Mouse (Mus musculus) brain, embryonic 18.5 days (tissue): ENCODE data around the gene Il1rn.

Source experiments
- DNase-seq: peaks from one replicate; pipeline ENCODE4 v3.0.0-alpha.2; 2012; ENCODE audit warnings: low read depth, low spot score

Gene Il1rn

DNA sequence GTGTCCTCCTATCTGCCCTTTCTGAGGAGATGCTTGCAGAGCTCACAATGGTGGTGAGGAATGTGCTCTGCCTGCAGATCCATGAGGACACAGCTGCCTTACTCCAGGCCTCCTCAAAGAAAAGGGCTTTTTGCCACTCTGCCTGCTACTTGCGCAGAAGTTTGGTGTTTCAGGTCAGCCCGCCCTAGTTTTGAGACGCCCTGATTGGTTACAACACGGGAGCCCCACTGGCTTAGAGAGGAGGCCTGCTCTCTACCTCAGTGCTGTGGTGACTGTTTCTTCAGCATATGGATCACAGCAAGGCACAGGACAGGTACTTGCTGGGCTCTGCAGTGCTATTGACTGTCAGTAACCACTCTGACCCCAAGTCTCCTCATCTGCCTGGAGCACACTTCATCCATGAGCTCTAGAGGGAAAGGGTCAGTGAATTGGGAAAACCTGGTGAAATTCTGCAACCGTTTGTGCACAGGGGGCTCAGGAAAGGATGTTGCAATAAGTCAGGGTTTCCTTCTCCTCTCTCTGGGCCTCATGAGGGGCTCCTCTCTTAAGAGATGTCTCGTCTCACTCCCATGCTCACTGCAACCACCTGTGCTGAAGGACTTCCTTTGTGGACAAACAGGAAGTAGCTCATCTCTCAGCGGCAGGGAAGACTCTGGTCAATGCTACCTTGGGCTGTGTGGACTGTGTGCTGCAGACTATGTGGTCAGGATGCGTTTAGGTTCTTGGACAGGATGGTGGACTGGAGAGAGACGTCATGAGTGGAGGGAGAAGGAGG is 46.0 kb downstream of the Il1rn start:
- DNase-seq: no peak

DNA sequence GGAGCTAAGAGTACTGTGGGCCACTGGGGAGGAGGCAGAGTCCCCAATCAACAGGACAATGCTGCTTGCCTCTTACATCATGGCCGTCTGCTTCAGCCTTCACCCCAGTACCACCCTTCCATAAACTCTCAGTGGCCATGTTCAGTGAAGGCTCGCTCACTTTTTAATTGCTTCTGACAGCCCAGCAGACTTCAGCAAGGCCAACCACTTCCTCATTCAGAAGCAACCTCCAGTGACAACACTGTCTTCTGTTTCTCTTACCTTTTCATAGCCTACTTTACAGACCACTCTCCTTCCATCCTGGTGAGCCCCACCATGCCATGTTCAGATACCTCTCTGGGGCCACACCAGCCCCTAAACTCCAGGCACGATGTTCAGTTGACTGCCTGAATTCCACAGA is 47.0 kb downstream of the Il1rn start:
- DNase-seq: no peak

DNA sequence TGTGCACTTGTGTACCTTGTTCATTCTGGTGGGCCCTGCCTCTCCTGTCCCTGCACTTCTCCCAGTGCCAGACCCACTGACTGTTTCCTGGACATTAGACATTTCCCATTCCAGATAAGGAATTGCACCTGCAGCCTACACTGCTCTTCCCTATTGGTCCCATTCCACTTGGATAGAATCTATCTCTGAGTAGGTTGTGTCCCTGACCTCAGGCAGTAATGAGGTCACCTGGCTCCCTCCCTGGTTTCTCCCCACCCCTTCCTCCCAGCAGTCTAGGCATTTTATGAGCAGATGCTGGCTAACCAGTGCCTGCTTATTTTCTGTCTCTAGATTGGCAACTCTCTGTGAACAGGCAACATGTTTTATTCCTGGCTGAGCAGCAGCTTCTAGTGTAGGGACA is 47.7 kb downstream of the Il1rn start:
- no peak for DNase-seq

DNA sequence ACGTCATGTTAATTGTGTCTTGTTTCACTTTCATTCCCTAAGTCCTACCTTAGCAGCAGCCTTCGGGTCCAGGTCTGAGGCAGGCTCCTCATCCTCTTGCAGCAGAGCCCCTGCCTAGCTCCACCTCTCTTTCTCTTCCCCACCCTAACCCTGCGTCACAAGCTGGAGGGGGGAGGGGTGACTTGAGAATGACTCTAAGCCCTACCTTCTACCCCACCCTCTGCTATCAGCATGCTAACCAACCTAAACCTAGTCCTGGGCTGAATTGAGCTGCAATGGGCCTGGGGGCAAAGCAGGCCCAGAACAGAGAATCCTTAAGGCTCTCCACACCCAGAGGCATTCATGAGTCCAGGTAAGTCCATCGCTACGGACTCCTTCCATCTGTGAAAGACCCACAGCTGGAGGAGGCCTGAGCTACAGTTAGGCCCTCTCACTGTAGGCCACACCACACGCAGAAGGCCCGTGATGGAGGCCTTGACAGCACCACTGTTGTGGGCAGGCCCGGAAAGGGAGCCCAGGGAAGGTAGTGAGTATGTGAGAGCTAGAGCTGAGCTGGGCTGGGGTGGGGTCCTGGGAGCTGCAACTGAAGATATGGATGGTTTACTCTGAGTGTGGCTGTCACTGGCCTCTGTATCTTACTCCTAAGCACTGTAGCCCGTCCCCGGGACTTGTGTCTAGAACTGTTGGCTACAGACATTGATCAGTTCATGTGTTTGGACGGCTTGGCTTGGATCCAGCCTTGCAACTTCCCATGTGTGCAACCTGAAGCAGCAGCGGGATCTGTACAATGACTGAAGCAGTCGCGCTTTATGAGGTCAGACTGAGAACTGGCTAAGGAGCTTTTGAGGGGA is 48.7 kb downstream of the Il1rn start:
- no peak for DNase-seq

DNA sequence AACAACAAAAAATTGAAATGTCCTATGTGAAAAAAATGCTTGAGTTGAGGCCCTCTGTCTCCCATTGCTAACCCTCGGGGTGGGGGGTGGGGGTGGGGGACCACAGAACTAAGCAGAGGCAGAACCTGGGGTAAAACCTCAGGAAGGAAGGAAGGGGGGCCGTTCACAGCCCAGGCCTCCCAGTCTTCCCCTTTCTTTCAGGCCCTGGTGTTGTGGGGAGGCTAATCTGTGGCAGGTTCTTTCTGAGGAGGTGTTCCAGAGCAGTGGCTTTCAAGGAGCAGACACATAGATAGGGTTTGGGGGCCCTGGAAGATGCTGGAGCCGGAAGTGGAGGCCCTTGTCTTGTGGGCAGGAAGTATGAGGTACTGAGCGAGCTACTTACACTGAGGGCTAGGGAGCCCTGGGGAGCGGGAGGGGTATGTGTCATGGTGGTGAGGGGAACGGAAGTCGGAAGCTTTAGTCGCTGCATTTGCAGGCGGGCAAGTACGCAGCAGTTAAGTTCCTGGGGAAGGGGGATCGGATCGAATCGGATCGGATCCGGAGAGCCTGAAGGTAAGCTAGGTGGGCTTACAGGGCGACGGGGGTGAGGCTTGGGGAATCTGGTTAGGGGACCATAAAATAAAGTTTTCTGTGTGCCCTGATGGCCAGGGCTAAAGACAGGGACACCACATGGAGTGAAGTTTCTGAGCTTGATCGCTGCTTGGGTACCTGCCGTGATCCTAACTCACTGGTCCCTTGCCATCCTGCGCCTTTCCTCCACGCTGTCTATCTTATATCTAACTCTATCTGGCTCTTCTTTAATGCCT is 49.7 kb downstream of the Il1rn start:
- no peak for DNase-seq

DNA sequence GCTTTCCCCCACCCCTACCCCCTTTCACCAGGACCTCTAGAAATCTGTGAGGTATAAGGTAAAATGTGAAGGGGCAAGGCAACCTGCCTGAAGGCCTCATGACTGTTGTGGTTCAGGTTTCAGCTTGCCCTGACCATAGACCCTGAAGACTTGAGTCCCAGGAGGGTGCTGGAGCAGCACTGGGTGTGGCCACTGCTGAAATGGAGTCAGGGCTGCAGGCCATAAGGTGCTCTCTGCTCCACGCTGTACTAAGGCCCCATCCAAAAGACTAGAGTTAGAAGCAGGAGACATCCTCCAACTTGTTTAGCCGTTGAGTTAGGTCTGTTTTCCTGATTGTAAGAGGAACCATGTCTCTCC is 50.3 kb downstream of the Il1rn start:
- DNase-seq: no peak

DNA sequence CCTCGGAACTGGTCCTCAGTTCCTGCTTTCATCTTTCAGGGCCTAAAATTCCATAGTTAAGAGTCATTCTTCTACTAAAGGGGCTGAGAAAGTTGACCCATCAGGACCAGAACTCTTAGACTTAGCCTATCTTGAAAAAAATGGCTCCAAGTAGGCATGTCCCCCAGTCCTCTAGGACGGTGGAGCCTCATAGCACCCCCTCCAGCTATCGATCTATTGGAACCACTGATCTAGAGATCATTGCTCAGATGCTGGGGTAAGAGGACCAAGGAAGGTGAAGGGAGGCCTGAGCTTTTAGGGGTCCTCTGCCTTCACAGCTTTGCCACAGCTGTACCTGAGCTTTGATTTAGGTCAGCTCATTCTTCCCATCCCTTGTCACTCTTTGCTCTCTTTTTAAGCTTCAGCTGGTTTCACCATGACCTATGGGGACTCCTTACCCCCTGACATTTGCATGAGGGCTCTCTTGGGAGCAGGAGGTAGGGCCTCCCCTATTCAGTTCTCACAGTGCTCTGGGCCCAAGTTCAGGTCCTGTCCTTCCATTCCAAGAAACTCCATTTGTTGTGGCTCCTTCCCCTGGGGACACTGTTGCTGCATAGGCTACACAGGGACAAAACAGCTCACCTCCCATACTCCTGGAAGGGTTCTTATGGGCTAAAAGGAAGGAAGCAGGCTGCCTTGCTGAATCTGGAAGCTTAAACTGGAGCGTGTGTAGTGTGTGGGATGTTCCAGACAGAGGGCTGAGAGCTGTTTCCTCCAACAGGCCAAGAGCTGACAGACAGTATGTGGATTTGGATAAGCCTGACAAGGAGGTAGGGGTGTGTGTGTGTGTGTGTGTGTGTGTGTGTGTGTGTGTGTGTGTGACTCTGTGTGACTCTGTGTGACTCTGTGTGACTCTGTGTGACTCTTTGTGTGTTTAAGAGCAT is 51.0 kb downstream of the Il1rn start:
- DNase-seq: no peak

DNA sequence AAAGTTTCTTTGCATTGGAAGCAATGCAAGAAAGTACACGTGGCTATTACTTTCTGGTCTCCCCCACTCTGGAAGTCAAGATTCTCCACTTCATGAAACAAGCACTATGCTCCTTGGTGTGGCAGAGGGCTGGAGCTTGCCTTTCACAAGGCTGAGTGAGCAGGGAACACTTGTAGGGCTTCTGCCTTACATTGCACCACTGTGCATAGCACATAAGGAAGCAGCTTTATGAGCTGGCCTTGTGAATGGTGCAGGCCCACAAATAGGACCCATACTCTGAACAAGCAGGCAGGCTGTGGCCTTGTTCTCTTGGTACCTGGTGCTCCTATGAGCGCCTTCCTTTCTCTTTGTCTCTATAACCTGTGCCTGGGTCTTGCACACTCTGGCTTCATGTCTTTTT is 56.6 kb downstream of the Il1rn start:
- DNase-seq: no peak

DNA sequence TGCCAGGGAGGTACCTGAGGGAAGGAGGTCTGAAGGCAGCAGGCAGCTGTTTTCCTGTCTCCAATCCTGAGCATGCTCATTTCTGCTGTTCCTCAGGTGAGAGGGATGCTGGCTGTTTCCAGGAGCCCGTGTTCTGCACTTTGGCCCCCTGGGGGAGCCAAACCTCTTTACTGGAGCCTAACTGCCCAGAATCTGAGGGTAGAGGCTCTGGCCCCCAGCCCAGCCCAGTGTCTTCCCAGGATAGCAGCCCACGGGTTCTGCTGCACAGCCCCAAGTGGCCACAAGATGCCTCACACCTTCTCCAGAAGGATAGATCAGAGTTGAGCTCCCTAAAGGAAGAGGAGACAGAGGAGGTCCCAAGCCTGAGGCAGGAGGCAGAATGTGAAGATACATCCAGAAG is 60.5 kb downstream of the Il1rn start:
- DNase-seq: no peak

DNA sequence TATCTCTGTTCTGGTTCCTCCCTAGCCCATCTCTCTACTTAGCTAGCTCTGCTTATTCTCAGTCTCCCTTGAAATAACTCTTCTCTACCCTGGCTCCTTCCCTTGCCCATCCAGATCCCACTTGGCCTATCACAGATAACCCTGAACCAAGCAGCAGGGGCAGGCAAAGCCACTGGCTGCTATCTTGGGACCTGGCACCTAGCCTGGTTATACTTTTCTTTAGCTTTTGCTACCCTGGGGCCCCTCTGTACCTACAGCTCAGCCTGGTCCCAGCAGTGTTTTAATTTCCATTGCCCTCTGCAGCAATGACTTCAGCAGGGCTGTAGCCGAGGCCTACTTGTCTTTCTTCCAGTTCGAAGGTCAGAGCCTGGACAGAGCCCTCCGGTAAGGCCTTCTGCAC is 64.1 kb downstream of the Il1rn start:
- no peak for DNase-seq
